Mouse (Mus musculus): ENCODE results near the gene Arpp21. TPM values are rescaled to one million over a fixed set of nuclear protein-coding genes. Genes with fewer than 3 reads are reported as not detected.

Arpp21 gene
- polyA plus RNA-seq, 1 experiment: not detected

DNA sequence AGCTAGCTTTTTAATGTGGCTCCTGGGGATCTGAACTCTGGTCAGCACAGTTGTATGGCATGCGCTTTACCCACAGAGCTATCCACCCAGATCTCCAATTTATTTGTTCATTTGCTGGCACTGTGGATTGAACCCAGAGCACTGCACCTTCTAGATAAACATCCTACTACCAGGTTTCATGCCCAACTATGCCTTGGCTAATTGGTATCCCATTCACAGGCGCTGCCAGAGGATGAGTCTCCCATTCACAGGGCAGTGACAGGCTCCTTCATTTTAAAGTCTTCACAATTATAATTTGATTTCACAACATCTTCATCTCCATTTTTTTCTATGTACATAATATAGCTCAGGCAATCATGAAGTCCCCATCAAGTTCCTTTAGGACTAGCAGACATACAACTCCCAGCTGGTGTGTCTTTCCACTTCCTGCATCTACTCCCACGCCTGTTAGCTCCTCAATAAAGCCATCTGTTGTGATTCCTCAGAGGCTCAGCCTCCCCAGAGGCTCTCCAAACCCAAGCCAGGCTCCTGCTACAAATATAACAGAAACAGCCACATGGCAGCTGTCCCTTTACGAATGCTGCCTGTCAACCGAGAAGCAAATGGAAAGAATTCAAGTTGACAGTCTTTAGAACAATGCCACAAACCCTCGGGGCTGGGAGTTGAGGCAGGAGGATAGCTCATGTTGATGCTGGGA is 133.4 kb downstream of the Arpp21 start:
- H3K27me3 ChIP-seq (ENCODE audit: control insufficient read depth, insufficient read depth, low read length, poor library complexity, severe bottlenecking): no peaks in the 10 kb centered on the region
- TF ChIP-seq CTCF (IDR thresholded peaks at IDR 0.05; ENCODE audit: low read depth, low read length) (no peak), POLR2A (IDR thresholded peaks at IDR 0.05; ENCODE audit: insufficient read depth, low read length) (no peak), EP300 (IDR thresholded peaks at IDR 0.05; ENCODE audit: insufficient read depth, low read depth, low read length) (no peak)
- no peaks in the 10 kb centered on the region for H3K4me1 ChIP-seq (ENCODE audit: control insufficient read depth, insufficient read depth, low read length)
- no peak overlapping the region for H3K9ac ChIP-seq (ENCODE audit: low read depth, poor library complexity, severe bottlenecking)
- no peak overlapping the region for H3K4me3 ChIP-seq (ENCODE audit: low read depth, low read length)
- no peaks in the 10 kb centered on the region for H3K36me3 ChIP-seq (ENCODE audit: control insufficient read depth, insufficient read depth, low read length, poor library complexity, severe bottlenecking)
- no peaks in the 10 kb centered on the region for H3K9me3 ChIP-seq (replicated peaks; ENCODE audit: control insufficient read depth, insufficient read depth, low read length, poor library complexity, severe bottlenecking)
- H3K27ac ChIP-seq (ENCODE audit: insufficient read depth, low read length): no peak overlapping the region

DNA sequence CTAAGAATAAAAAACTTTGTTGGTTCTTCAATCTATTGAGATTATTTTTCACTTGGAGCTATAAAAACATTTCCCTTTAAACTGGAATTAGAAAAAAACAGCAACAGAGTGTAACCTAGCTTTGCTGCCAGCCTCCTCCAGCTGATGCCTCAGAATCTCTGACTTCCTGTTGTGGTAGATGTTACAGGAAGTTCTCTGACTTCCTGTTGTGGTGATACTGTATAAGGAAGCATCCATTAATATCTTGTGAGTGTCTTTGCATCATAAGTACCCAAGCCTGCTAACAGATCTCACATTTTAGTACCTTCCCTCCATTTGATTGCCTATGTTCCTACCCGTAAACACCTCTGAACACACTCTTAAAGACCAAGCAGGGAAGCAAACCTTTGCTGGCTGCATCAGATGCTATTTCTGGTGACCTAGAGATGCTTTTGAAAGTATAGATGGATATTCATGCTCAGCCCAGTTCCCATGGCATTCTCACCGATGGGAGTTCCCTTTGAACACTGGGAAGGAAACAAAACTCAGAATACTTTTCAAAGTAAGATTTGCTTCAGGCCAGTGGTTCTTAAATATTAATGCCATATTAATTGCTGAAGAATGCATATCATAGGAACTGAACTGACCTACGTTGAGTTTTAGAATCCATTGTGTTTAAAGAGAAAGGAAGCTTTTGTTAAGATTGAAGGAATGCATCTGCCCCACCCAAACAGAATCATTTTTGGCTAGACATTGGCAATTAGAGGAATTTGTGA is 134.7 kb downstream of the Arpp21 start:
- Histone ChIP-seq H3K36me3 (ENCODE audit: control insufficient read depth, insufficient read depth, low read length, poor library complexity, severe bottlenecking) (no peaks in the 10 kb centered on the region), H3K9ac (ENCODE audit: low read depth, poor library complexity, severe bottlenecking) (no peak overlapping the region), H3K4me1 (ENCODE audit: control insufficient read depth, insufficient read depth, low read length) (no peaks in the 10 kb centered on the region), H3K27me3 (ENCODE audit: control insufficient read depth, insufficient read depth, low read length, poor library complexity, severe bottlenecking) (no peaks in the 10 kb centered on the region), H3K9me3 (replicated peaks; ENCODE audit: control insufficient read depth, insufficient read depth, low read length, poor library complexity, severe bottlenecking) (no peaks in the 10 kb centered on the region), H3K27ac (ENCODE audit: insufficient read depth, low read length) (no peak overlapping the region), H3K4me3 (ENCODE audit: low read depth, low read length) (no peak overlapping the region)
- TF ChIP-seq CTCF (IDR thresholded peaks at IDR 0.05; ENCODE audit: low read depth, low read length) (no peak), POLR2A (IDR thresholded peaks at IDR 0.05; ENCODE audit: insufficient read depth, low read length) (no peak), EP300 (IDR thresholded peaks at IDR 0.05; ENCODE audit: insufficient read depth, low read depth, low read length) (no peak)

GRCm38 (mm10) chr9:112098267-112098666 is 137.5 kb downstream of the Arpp21 start:
- Histone ChIP-seq H3K27me3 (ENCODE audit: control insufficient read depth, insufficient read depth, low read length, poor library complexity, severe bottlenecking) (no peaks in the 10 kb centered on the region), H3K9ac (ENCODE audit: low read depth, poor library complexity, severe bottlenecking) (no peak overlapping the region)
- TF ChIP-seq EP300 (IDR thresholded peaks at IDR 0.05; ENCODE audit: insufficient read depth, low read depth, low read length) (no peak), CTCF (IDR thresholded peaks at IDR 0.05; ENCODE audit: low read depth, low read length) (no peak), POLR2A (IDR thresholded peaks at IDR 0.05; ENCODE audit: insufficient read depth, low read length) (no peak)

GRCm38 (mm10) chr9:112095708-112096107 is 140.0 kb downstream of the Arpp21 start:
- Histone ChIP-seq H3K27ac (ENCODE audit: insufficient read depth, low read length) (no peak overlapping the region), H3K36me3 (ENCODE audit: control insufficient read depth, insufficient read depth, low read length, poor library complexity, severe bottlenecking) (no peaks in the 10 kb centered on the region), H3K27me3 (ENCODE audit: control insufficient read depth, insufficient read depth, low read length, poor library complexity, severe bottlenecking) (no peaks in the 10 kb centered on the region), H3K4me1 (ENCODE audit: control insufficient read depth, insufficient read depth, low read length) (no peaks in the 10 kb centered on the region), H3K9ac (ENCODE audit: low read depth, poor library complexity, severe bottlenecking) (no peak overlapping the region), H3K4me3 (ENCODE audit: low read depth, low read length) (no peak overlapping the region), H3K9me3 (replicated peaks; ENCODE audit: control insufficient read depth, insufficient read depth, low read length, poor library complexity, severe bottlenecking) (no peaks in the 10 kb centered on the region)
- no peak for TF ChIP-seq CTCF (IDR thresholded peaks at IDR 0.05; ENCODE audit: low read depth, low read length)
- no peak for TF ChIP-seq EP300 (IDR thresholded peaks at IDR 0.05; ENCODE audit: insufficient read depth, low read depth, low read length)
- no peak for TF ChIP-seq POLR2A (IDR thresholded peaks at IDR 0.05; ENCODE audit: insufficient read depth, low read length)

More at GRCm38 (mm10) chr9:112098267-112098666, 137.5 kb downstream of the Arpp21 start:
- Histone ChIP-seq H3K4me1 (ENCODE audit: control insufficient read depth, insufficient read depth, low read length) (no peaks in the 10 kb centered on the region), H3K27ac (ENCODE audit: insufficient read depth, low read length) (no peak overlapping the region), H3K4me3 (ENCODE audit: low read depth, low read length) (no peak overlapping the region), H3K36me3 (ENCODE audit: control insufficient read depth, insufficient read depth, low read length, poor library complexity, severe bottlenecking) (no peaks in the 10 kb centered on the region), H3K9me3 (replicated peaks; ENCODE audit: control insufficient read depth, insufficient read depth, low read length, poor library complexity, severe bottlenecking) (no peaks in the 10 kb centered on the region)

GRCm38 (mm10) chr9:112095198-112095597 is 140.5 kb downstream of the Arpp21 start:
- H3K4me1 ChIP-seq (ENCODE audit: control insufficient read depth, insufficient read depth, low read length): no peaks in the 10 kb centered on the region
- no peaks in the 10 kb centered on the region for H3K36me3 ChIP-seq (ENCODE audit: control insufficient read depth, insufficient read depth, low read length, poor library complexity, severe bottlenecking)
- no peaks in the 10 kb centered on the region for H3K9me3 ChIP-seq (replicated peaks; ENCODE audit: control insufficient read depth, insufficient read depth, low read length, poor library complexity, severe bottlenecking)
- no peaks in the 10 kb centered on the region for H3K27me3 ChIP-seq (ENCODE audit: control insufficient read depth, insufficient read depth, low read length, poor library complexity, severe bottlenecking)
- no peak overlapping the region for H3K4me3 ChIP-seq (ENCODE audit: low read depth, low read length)
- TF ChIP-seq EP300 (IDR thresholded peaks at IDR 0.05; ENCODE audit: insufficient read depth, low read depth, low read length): no peak
- TF ChIP-seq POLR2A (IDR thresholded peaks at IDR 0.05; ENCODE audit: insufficient read depth, low read length): no peak
- TF ChIP-seq CTCF (IDR thresholded peaks at IDR 0.05; ENCODE audit: low read depth, low read length): no peak
- no peak overlapping the region for H3K9ac ChIP-seq (ENCODE audit: low read depth, poor library complexity, severe bottlenecking)
- H3K27ac ChIP-seq (ENCODE audit: insufficient read depth, low read length): no peak overlapping the region

DNA sequence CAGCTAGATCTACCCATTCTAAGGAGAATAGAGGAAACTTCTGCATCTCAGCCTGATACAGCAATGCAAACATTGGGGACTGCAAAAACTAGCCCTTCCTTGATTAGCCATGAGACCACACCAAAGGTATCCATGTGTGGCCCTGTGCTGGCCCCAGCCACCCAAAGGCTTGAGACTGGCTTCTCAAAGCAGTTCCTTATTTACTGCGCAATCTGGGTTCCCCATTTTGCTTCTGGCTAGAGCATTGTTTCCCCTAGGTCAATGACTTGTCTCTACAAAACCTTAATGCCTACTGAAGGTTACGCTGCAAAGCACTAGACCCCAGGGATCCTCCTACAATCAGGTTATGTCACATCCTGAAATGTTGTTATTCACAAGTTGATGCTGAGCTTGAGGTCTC is 156.8 kb downstream of the Arpp21 start:
- H3K9me3 ChIP-seq (replicated peaks; ENCODE audit: control insufficient read depth, insufficient read depth, low read length, poor library complexity, severe bottlenecking): no peaks in the 10 kb centered on the region
- H3K4me3 ChIP-seq (ENCODE audit: low read depth, low read length): no peak overlapping the region
- TF ChIP-seq CTCF (IDR thresholded peaks at IDR 0.05; ENCODE audit: low read depth, low read length) (no peak), EP300 (IDR thresholded peaks at IDR 0.05; ENCODE audit: insufficient read depth, low read depth, low read length) (no peak), POLR2A (IDR thresholded peaks at IDR 0.05; ENCODE audit: insufficient read depth, low read length) (no peak)
- H3K4me1 ChIP-seq (ENCODE audit: control insufficient read depth, insufficient read depth, low read length): no peaks in the 10 kb centered on the region
- no peak overlapping the region for H3K27ac ChIP-seq (ENCODE audit: insufficient read depth, low read length)
- H3K9ac ChIP-seq (ENCODE audit: low read depth, poor library complexity, severe bottlenecking): no peak overlapping the region
- no peaks in the 10 kb centered on the region for H3K27me3 ChIP-seq (ENCODE audit: control insufficient read depth, insufficient read depth, low read length, poor library complexity, severe bottlenecking)
- H3K36me3 ChIP-seq (ENCODE audit: control insufficient read depth, insufficient read depth, low read length, poor library complexity, severe bottlenecking): no peaks in the 10 kb centered on the region
